Mouse (Mus musculus): ENCODE measurements around the gene Bri3bp.
A peak's percentile ranks its signal among the peaks of the same experiment; 100 is the strongest.
"Not testable (repeated sequence)": the region's sequence is repeated elsewhere in the genome, so short reads cannot be mapped to it uniquely, and the experiment has no call there.

Bri3bp gene

DNA sequence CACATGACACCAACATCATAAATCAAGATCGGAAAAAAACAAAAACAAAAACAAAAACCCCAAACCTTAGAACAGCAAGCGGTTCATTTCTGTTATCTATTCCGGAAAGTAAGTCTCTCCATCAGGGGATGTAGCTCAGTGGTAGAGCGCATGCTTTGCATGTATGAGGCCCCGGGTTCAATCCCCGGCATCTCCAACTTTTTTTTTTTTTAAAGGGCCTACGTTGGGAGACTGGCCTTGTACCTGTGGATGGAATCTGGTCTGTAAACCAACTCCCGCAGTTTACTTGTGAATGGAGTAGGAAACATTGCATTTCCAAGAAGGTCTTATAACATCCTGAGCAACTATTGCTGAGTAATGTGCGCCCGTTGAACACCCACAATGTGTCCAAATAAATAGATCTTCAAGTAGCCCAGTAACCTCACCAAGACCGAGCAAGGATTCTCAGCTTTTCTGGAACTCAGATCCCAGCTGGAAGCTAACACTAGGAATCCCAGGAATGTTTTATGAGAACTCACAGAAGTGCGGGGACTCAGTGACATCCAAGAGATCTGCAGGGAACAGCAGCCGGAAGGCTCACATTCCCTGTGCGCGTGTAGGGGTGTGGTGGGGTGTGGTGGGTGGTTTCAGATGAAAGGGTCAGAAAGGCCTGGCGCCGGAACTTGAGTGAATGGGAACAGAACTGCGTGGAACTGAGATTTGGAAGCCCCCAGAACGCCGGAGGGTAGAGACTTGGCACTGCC is 31.8 kb upstream of the Bri3bp start:
- peak; percentile 34 for DNase-seq

GRCm38 (mm10) chr5:125411972-125412530 is 29.3 kb upstream of the Bri3bp start:
- DNase-seq = peak; percentile 80

- DNase-seq = not testable (repeated sequence)
Observed at GRCm38 (mm10) chr5:125412536-125412935, 28.8 kb upstream of the Bri3bp start.

DNA sequence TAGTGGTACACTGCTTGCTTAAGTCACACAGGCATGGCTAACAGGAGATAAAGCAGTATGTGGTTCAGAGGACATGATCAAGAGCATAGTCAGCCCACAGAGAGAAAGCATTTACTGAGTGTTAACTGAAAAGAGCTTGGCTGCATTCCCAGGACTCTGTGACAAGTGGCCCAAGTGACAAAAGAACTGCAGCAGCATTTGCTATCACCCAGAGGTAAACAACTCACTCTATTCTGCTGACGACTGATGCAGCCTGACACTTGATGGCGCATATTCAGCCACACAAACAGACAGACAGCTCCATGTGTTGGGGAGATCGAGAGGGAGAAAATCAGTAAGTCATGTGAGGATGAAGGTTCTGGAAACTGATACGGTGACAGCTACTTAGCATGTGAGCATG is 27.6 kb upstream of the Bri3bp start:
- DNase-seq = no peak

GRCm38 (mm10) chr5:125416183-125416582 is 25.2 kb upstream of the Bri3bp start:
- DNase-seq = no peak

GRCm38 (mm10) chr5:125418636-125419035 is 22.7 kb upstream of the Bri3bp start:
- DNase-seq = no peak

DNA sequence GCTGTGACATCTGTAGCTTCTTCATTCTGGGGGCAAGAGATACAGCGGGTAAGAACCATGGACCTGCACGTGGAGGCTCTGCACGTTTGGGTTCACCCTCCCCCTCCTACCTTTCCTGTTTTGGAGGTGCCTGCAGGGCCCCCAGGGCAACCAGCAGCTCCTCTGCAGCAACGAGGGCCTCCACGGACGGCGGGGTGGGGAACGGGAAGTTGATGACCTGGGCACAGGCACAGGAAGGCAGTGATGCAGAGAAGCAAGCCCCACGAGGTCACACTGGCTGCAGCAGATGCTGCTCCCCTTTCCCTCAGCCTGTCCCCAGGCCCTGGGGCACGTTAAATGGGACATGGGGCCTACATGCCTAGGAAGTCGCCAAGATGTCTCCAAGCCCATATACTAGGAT is 22.2 kb upstream of the Bri3bp start:
- DNase-seq = no peak

GRCm38 (mm10) chr5:125425698-125426276 is 15.6 kb upstream of the Bri3bp start:
- DNase-seq = no peak

- no peak for DNase-seq
Observed at GRCm38 (mm10) chr5:125426343-125426742, 15.0 kb upstream of the Bri3bp start.

- DNase-seq = not testable (repeated sequence)
Observed at GRCm38 (mm10) chr5:125432324-125432723, 9.0 kb upstream of the Bri3bp start.

DNA sequence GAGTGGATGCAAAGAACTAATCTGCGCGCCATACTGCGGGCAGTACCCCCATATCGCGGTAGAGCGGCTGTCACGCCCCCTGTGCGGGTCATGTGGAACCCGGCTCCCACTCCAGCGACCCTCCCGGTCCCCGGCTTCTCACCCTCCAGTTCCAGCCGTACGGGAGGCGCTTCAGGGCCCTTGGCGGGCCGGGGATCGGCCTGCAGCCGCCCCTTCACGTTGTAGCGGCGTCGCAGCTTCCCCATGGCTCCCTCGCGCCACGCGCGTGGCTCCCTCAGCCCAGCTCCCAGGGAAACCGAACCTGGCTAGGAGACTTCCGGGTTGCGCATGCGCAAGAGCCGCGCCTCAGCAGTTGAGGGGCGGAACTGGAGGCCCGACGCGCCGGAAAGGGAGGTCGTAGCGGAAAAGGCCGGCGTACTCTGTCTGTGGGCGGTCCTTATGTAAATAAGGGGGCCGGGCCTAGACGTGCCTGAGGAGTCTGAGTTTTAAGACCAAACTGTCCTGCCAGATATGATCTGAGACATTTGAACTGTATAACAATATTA is 7.5 kb upstream of the Bri3bp start, which contains the start of gene Dhx37:
TSS of gene Dhx37 (minus strand) at position 329 of the 545 bp plus-strand sequence.
- DNase-seq = peak; percentile 97

- not testable (repeated sequence) for DNase-seq
Observed at GRCm38 (mm10) chr5:125434347-125434746, 7.0 kb upstream of the Bri3bp start.

DNA sequence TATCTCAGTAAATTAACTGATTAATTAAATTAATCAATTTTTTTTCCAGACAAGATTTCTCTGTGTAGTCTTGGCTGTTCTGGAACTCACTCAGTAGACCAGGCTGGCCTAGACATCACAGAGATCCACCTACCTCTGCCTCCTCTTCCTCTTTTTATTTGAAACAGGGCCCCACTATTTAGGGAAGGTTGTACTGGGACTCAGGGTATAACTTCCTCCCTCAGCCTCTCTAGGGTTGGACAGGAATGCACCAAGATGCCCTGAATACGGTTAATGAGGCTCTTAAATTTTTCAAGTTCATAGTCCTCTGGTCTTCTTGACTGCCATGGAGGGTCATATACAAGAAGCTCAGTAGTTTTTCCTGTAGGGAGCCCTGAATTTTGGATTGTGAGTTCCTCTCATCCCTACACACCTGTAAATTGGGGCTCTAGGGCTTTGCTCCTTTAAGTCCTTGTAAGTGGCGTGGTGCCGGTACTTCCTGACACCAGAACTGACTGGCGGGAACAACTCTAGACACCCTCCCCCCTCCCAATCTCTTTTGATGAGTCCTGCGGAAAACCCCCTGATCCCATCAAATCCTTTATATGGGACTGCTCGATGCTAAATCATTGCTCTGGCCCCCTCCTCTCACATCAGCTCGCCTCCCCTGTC is 660 bp upstream of the Bri3bp start:
- no peak for DNase-seq

DNA sequence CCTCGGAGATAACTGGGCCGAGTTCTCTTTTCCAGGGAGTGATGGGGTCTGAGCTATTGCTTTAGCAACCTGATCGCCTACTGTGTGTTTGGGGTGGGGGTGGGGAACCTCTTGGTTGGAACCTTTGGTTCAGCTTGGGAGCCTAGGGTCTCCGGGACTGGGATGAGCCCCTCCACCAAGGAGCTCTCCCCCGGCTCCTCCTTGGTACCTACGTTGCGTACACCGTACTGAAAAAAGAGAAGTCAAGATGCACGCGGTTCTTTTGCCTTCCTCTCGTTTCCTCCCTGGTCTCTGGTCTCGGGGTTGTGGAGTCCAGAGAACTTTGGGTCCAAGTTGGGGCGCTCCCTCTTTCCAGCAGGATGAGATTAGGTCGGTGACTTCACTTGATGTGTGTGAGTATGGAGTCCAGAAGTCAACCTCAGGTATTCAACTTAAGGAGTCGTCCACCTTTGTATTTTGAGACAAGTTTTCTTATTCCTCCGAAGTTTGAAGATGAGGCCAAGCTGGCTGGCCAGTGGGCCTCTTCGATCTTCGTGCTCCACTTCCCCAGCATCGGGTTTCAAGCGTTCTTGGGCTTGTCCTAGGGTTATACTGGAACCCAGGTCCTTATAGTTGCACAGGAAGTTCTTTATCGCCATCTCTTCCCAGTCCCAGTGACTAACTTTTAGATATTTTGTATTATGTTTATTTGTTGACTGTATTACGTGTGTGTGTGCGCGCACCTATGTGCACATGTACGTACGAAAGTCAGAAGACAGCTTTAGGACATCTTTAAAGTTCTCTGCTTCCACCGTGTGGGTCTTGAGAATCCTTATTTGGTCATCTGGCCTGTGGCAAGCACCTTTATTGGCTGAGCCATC is 998 bp downstream of the Bri3bp start:
- DNase-seq = no peak

DNA sequence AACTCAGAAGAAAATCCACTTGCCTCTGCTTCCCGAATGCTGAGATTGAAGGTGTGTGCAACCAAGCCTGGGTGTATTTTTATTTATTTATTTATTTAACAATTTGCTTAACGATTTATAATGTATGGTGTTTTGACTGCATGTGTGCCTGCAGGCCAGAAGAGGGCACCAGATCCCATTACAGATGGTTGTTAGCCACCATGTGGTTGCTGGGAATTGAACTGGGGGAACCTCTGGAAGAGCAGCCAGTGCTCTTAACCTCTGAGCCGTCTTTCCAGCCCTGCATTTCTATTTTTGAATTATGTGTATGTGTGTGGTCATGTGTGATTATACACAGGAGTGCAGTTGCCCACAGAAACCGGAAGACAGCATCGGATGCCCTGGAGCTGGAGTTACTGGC is 2.0 kb downstream of the Bri3bp start:
- no peak for DNase-seq

GRCm38 (mm10) chr5:125443915-125444314 is 2.5 kb downstream of the Bri3bp start:
- DNase-seq = no peak

DNA sequence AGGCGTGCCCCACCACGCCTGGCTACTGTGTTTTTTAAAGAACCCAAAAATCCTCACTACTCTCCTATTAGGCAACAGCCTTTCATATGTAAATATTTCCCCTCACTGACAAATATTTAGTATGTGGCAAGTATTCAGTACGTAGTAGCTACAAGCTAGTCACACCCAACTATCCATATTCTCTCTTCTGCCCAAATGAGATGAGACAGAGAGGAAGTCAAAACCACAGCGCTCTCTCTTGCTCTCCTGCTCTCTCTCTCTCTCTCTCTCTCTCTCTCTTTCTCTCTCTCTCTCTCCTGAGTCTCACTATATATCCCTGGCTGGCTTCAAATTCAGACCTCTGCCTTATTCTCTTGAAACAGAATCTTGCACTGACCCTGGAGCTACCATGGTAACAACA is 3.2 kb downstream of the Bri3bp start:
- DNase-seq = no peak

GRCm38 (mm10) chr5:125446344-125446743 is 5.0 kb downstream of the Bri3bp start:
- no peak for DNase-seq

- no peak for DNase-seq
Observed at GRCm38 (mm10) chr5:125448026-125448425, 6.7 kb downstream of the Bri3bp start.

DNA sequence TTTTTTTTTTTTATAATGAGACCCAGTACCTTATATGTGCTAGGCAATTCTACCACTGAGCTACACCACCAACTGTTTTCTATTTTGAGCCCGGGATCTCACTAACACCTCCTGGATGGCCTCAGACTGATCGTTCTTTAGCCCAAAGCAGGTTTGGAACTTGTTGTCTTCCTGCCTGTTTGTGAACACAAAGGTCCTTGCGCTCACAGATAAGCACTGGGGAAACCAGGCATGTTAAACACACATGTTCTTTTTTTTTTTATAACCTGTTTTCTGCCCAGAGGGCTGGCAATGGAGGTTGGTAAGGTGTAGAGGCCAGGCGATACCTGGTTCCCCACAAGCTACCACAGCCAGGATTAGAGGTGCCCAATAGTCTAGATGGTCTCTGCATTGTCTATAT is 7.3 kb downstream of the Bri3bp start:
- no peak for DNase-seq

DNA sequence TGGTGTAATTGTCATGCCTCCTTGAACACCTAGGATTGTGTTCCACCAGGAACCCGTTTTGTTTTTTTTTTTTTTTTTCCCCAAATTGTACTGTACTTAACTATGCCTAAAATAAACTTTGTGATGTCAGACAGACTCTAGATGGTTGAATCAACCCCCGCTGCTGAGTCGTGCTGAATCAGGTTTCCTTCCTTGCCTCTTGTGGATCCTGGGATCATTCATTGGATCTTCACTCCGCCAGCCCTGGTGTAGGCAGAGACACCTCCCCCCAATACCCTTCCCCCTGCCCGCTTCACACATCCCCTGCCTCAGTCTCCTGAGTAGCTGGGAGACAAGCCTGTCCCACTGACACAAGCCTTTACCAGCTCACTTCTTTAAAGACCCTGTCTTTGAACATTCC is 7.9 kb downstream of the Bri3bp start:
- no peak for DNase-seq

GRCm38 (mm10) chr5:125452573-125452972 is 11.2 kb downstream of the Bri3bp start:
- DNase-seq = no peak

DNA sequence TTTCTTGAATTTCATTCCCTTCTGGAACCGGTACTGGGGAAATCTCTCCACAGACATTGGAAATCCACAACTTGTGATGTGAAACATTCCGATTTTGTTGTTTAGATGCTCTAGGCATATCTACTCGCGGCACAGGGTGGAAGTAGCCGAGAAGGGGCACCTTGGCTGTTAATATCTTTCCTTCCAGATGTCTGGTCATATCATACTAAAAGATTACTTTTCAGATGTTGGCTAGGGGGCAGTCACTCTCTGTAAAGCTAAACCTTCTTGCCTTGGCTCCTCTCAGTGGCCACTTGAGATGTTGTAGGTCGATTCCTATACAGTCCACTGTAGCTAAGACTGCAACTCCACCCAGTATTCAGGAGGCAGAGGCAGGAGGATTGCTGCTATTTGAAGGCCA is 14.7 kb downstream of the Bri3bp start:
- no peak for DNase-seq

All from lung, postnatal 10 days (tissue).